Mouse (Mus musculus) limb, embryonic 14.5 days (tissue): ENCODE data around the gene Bend4. TPM values are rescaled to one million over a fixed set of nuclear protein-coding genes. Genes with fewer than 3 reads are reported as not detected.

Experiments
- ATAC-seq: fragments of 200-750 bp; cut with Nextera tagmentation; 2 replicates; pipeline ENCODE4 v1.8.0; 2017; ENCODE audit warnings: low read depth, moderate number of reproducible peaks, moderate TSS enrichment; ENCODE audit not compliant: low FRiP score
- DNase-seq: peaks from one replicate; pipeline ENCODE4 v3.0.0-alpha.2; 2015; ENCODE audit warnings: low spot score
- H3K27ac ChIP-seq: fragments of 300-500 bp; sonication (generic); replicated peaks from 2 replicates; pipeline ENCODE4 v1.5.1; 2014; ENCODE audit warnings: low read depth, mild to moderate bottlenecking, low read length, moderate library complexity, mixed read lengths
- H3K27me3 ChIP-seq: fragments of 300-500 bp; sonication (generic); 2 replicates; pipeline ENCODE4 v1.6.1; 2014; ENCODE audit warnings: low read length, mixed read lengths; ENCODE audit not compliant: control insufficient read depth, insufficient read depth
- H3K36me3 ChIP-seq: fragments of 300-500 bp; sonication (generic); 2 replicates; pipeline ENCODE4 v1.6.1; 2014; ENCODE audit warnings: mild to moderate bottlenecking, low read length, moderate library complexity, mixed read lengths; ENCODE audit not compliant: control insufficient read depth, insufficient read depth
- H3K4me1 ChIP-seq: fragments of 300-500 bp; sonication (generic); 2 replicates; pipeline ENCODE4 v1.6.1; 2014; ENCODE audit warnings: antibody characterized with exemption, low read length, mixed read lengths; ENCODE audit not compliant: control insufficient read depth, insufficient read depth
- H3K4me2 ChIP-seq: fragments of 300-500 bp; sonication (generic); replicated peaks from 2 replicates; pipeline ENCODE4 v1.6.1; 2014; ENCODE audit warnings: low read depth, mild to moderate bottlenecking, low read length, moderate library complexity; ENCODE audit not compliant: severe bottlenecking
- H3K4me3 ChIP-seq: fragments of 300-500 bp; sonication (generic); replicated peaks from 2 replicates; pipeline ENCODE4 v1.5.1; 2014; ENCODE audit warnings: low read length
- H3K9ac ChIP-seq: fragments of 300-500 bp; sonication (generic); 2 replicates; pipeline ENCODE4 v1.6.1; 2014; ENCODE audit warnings: mild to moderate bottlenecking, low read depth, low read length, moderate library complexity; ENCODE audit not compliant: severe bottlenecking
- H3K9me3 ChIP-seq: fragments of 300-500 bp; sonication (generic); 2 replicates; pipeline ENCODE4 v1.6.1; 2016; ENCODE audit warnings: low read length; ENCODE audit not compliant: control insufficient read depth
- POLR2A ChIP-seq: fragments of 200-500 bp; IDR thresholded peaks from 2 replicates; pipeline ENCODE4 v1.8.0; 2012; ENCODE audit warnings: inconsistent platforms, mild to moderate bottlenecking, moderate library complexity, borderline replicate concordance; ENCODE audit not compliant: insufficient read depth, insufficient read length; ENCODE audit errors: extremely low read depth
- WGBS: fragments of 180-500 bp; shearing (Covaris S2); extraction: QIAGEN DNeasy Blood & Tissue Kit; methylation state at CpG from one replicate; pipeline ENCODE4 v1.1.7; 2014; 5-methylcytosine and 5-hydroxymethylcytosine counted together
- polyA plus RNA-seq, 2 experiments: library from polyadenylated mRNA; depleted of rRNA in 1 of 2; stranded (reverse) in 1 of 2; unstranded in 1 of 2; fragments of >200 nt; fragmentation: Nextera tagmentation in 1 of 2; extraction: Ambion mirVana in 1 of 2; gene quantifications; 2 replicates each; pipeline versions ENCODE4 v1.2.1 to v1.2.3; 2012 to 2014

Bend4 gene
- polyA plus RNA-seq (2012; rRNA removed) (2.1 and 2.5 TPM in 2 replicates), polyA plus RNA-seq (2014; fragmentation: Nextera tagmentation; extraction: Ambion mirVana) (3.6 and 4.0 TPM in 2 replicates)

GRCm38 (mm10) chr5:67427443-67428360, at the start of gene Bend4:
Gene Bend4, minus strand, starts transcription at chr5:67428310.
- DNase-seq = peak; percentile 35
- H3K4me3 ChIP-seq = peak within 1 kb of the TSS; percentile 71
- peak within 1 kb of the TSS; percentile 92 for H3K4me2 ChIP-seq
- peak; percentile 75 for ATAC-seq
- H3K27me3 ChIP-seq = peaks cover 14% of the 10 kb centered on the region
- 3% methylated on average over 39 of the region's 90 CpGs for WGBS
- H3K27ac ChIP-seq = no peak within 1 kb of the TSS
- H3K9me3 ChIP-seq = no peaks in the 10 kb centered on the region
- no peak for TF ChIP-seq POLR2A
- no peaks in the 10 kb centered on the region for H3K36me3 ChIP-seq
- H3K9ac ChIP-seq = peak within 1 kb of the TSS; percentile 71
- H3K4me1 ChIP-seq = no peaks in the 10 kb centered on the region; the same call in 1 of the 2 replicates

- WGBS = 68% methylated on average over 8 of the region's 8 CpGs
- Histone ChIP-seq H3K36me3 (no peaks in the 10 kb centered on the region), H3K4me3 (no peak overlapping the region), H3K9ac (no peak overlapping the region), H3K4me2 (no peak overlapping the region), H3K27ac (no peak overlapping the region), H3K9me3 (no peaks in the 10 kb centered on the region), H3K4me1 (no peaks in the 10 kb centered on the region), H3K27me3 (no peaks in the 10 kb centered on the region)
- ATAC-seq (no peak), DNase-seq (no peak)
- TF ChIP-seq POLR2A = no peak
These were observed 45.6 kb upstream of the Bend4 start for GRCm38 (mm10) chr5:67473723-67474122.

DNA sequence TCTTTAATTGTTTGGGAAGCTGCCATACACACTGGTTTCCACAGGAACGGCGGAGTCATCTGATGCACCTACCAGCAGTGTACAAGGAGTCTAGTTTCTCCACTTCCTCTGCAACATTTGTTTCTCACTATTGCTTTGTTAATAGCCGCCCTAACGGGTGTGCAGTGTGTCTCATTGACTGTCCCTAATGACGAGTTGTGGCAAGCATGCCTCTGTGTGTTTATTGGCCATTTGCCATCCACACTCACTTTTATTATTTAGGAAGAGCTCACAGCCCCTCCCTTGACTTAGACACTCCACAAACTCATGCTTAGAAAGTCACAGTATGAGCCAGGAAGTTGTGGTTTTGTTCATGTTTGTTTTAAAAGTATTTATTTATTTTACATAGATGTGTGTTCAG, 45.0 kb upstream of the Bend4 start:
- TF ChIP-seq POLR2A = no peak
- no peaks in the 10 kb centered on the region for H3K4me1 ChIP-seq
- DNase-seq (peak; percentile 12), ATAC-seq (no peak)
- H3K9ac ChIP-seq = no peak overlapping the region
- H3K4me2 ChIP-seq = no peak overlapping the region
- H3K36me3 ChIP-seq = no peaks in the 10 kb centered on the region
- H3K4me3 ChIP-seq = no peak overlapping the region
- H3K27me3 ChIP-seq = no peaks in the 10 kb centered on the region
- 40% methylated on average over 5 of the region's 5 CpGs for WGBS
- no peaks in the 10 kb centered on the region for H3K9me3 ChIP-seq
- no peak overlapping the region for H3K27ac ChIP-seq

DNA sequence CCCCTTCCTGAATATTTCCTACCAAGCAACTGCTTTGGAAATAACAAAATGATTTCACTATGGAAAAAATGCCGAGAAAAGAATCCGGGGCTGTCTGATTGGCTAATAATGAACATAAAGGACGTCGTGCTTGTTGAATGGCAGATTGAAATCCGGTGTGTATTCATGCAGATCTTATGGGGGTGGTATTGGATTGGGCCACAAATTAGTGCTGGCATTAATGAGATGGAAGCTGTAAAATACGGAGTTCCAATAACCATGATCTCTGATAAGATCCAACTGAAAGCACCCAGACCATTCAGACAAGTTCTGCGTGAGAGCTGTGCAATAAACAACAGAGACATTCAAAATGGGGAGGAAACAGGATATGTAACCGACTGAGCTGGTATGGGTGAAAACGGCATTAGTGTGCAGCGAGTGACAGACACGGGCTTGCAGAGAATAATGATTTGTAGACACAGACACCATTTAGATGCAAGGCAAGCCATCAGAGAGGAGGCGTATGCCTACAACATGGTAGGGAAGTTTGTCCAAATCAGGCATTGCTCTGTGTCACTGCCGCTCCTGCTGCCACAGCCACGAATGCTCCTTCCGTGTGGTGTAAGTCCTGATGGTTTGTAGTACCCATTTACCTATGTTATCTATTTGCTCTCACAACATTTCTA, 38.9 kb upstream of the Bend4 start:
- no peaks in the 10 kb centered on the region for H3K27me3 ChIP-seq
- 81% methylated on average over 15 of the region's 15 CpGs for WGBS

DNA sequence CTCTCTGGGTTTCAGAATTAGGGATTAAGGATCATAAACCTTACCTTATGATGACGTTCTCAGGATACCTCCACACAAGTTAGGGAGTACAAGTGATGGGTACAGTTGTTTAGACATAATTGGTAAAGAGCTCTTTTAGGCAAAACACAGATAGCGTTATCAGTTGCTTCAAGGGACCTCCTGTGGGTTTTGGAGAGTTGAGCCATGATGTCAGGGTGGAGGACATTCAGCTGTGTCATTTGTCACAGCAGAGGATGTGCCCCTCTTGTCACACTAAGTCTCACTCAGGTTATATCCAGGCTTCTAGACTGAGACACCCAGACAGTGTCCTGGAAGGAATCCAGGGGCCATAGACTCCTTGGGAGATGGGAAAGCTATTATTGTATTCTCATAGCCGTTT, 36.8 kb upstream of the Bend4 start:
- WGBS = 76% methylated on average over 3 of the region's 3 CpGs
- DNase-seq = no peak
- H3K4me3 ChIP-seq = no peak overlapping the region

More for the DNA sequence above, 38.9 kb upstream of the Bend4 start:
- Histone ChIP-seq H3K9ac (no peak overlapping the region), H3K9me3 (no peaks in the 10 kb centered on the region), H3K36me3 (no peaks in the 10 kb centered on the region), H3K27ac (no peak overlapping the region), H3K4me2 (no peak overlapping the region), H3K4me3 (no peak overlapping the region), H3K4me1 (no peaks in the 10 kb centered on the region)
- ATAC-seq (no peak), DNase-seq (no peak)
- TF ChIP-seq POLR2A = no peak

More for the DNA sequence above, 36.8 kb upstream of the Bend4 start:
- no peaks in the 10 kb centered on the region for H3K36me3 ChIP-seq
- ATAC-seq = no peak
- no peak overlapping the region for H3K9ac ChIP-seq
- H3K27ac ChIP-seq = no peak overlapping the region
- H3K9me3 ChIP-seq = no peaks in the 10 kb centered on the region
- TF ChIP-seq POLR2A = no peak
- H3K4me2 ChIP-seq = no peak overlapping the region
- no peaks in the 10 kb centered on the region for H3K4me1 ChIP-seq
- no peaks in the 10 kb centered on the region for H3K27me3 ChIP-seq
